Mouse (Mus musculus): ENCODE measurements around the gene Klhdc8a. TPM values are rescaled to one million over a fixed set of nuclear protein-coding genes. Genes with fewer than 3 reads are reported as not detected.
A peak's percentile ranks its signal among the peaks of the same experiment; 100 is the strongest.
"Not testable (repeated sequence)": the region's sequence is repeated elsewhere in the genome, so short reads cannot be mapped to it uniquely, and the experiment has no call there.

The Klhdc8a gene
- polyA plus RNA-seq, 1 experiment from 2014 or later: 1.2 TPM

- no peak overlapping the region for H3K9ac ChIP-seq
- H3K27ac ChIP-seq: no peak overlapping the region
- ATAC-seq: no peak
- H3K4me2 ChIP-seq: no peak overlapping the region
- H3K36me3 ChIP-seq (ENCODE audit: poor library complexity, severe bottlenecking): no peaks in the 10 kb centered on the region
- peaks cover 7% of the 10 kb centered on the region for H3K4me1 ChIP-seq
- no peaks in the 10 kb centered on the region for H3K27me3 ChIP-seq
- H3K9me3 ChIP-seq (replicated peaks): no peaks in the 10 kb centered on the region
- 78% methylated on average over 3 of the region's 3 CpGs for WGBS
- no peak overlapping the region for H3K4me3 ChIP-seq
Observed at GRCm38 (mm10) chr1:132276694-132277093, 21.7 kb upstream of the Klhdc8a start.

- WGBS: 75% methylated on average over 6 of the region's 6 CpGs
- no peak for ATAC-seq
- H3K4me3 ChIP-seq: no peak overlapping the region
Observed at GRCm38 (mm10) chr1:132277124-132277523, 21.3 kb upstream of the Klhdc8a start.

GRCm38 (mm10) chr1:132280636-132281035 is 17.8 kb upstream of the Klhdc8a start:
- H3K4me1 ChIP-seq: peaks cover 25% of the 10 kb centered on the region
- H3K4me2 ChIP-seq; H3K9ac ChIP-seq; ATAC-seq; H3K27ac ChIP-seq; H3K27me3 ChIP-seq; H3K36me3 ChIP-seq (ENCODE audit: poor library complexity, severe bottlenecking); H3K4me3 ChIP-seq; H3K9me3 ChIP-seq (replicated peaks): not testable (repeated sequence)
- 70% methylated on average over 6 of the region's 6 CpGs for WGBS

More at GRCm38 (mm10) chr1:132277124-132277523, 21.3 kb upstream of the Klhdc8a start:
- peaks cover 11% of the 10 kb centered on the region for H3K4me1 ChIP-seq
- no peaks in the 10 kb centered on the region for H3K27me3 ChIP-seq
- H3K4me2 ChIP-seq: no peak overlapping the region
- H3K36me3 ChIP-seq (ENCODE audit: poor library complexity, severe bottlenecking): no peaks in the 10 kb centered on the region
- no peak overlapping the region for H3K9ac ChIP-seq
- H3K27ac ChIP-seq: no peak overlapping the region
- no peaks in the 10 kb centered on the region for H3K9me3 ChIP-seq (replicated peaks)

GRCm38 (mm10) chr1:132281523-132282176 is 16.8 kb upstream of the Klhdc8a start:
- WGBS: 2% methylated on average over 8 of the region's 8 CpGs
- Histone ChIP-seq H3K9me3 (replicated peaks) (no peaks in the 10 kb centered on the region), H3K4me2 (peak overlapping the region; percentile 8; the same call in 1 of the 2 replicates), H3K9ac (no peak overlapping the region), H3K27ac (peak overlapping the region; percentile 45), H3K36me3 (ENCODE audit: poor library complexity, severe bottlenecking) (no peaks in the 10 kb centered on the region), H3K27me3 (0 out of 2 replicates have a peak, but pooled peaks cover 2% of the 10 kb centered on the region), H3K4me3 (no peak overlapping the region), H3K4me1 (peaks cover 25% of the 10 kb centered on the region)
- ATAC-seq: peak; percentile 38

GRCm38 (mm10) chr1:132282177-132282536 is 16.3 kb upstream of the Klhdc8a start:
- Histone ChIP-seq H3K36me3 (ENCODE audit: poor library complexity, severe bottlenecking) (no peaks in the 10 kb centered on the region), H3K27ac (peak overlapping the region; percentile 45), H3K4me2 (peak overlapping the region; percentile 8; the same call in 1 of the 2 replicates), H3K27me3 (0 out of 2 replicates have a peak, but pooled peaks cover 2% of the 10 kb centered on the region), H3K4me1 (peaks cover 25% of the 10 kb centered on the region), H3K4me3 (no peak overlapping the region), H3K9me3 (replicated peaks) (no peaks in the 10 kb centered on the region), H3K9ac (no peak overlapping the region)
- WGBS: 82% methylated on average over 2 of the region's 2 CpGs
- no peak; the same call in 1 of the 2 replicates for ATAC-seq

GRCm38 (mm10) chr1:132283018-132283417 is 15.4 kb upstream of the Klhdc8a start:
- no peak overlapping the region for H3K9ac ChIP-seq
- no peak overlapping the region for H3K4me2 ChIP-seq
- peaks cover 33% of the 10 kb centered on the region for H3K4me1 ChIP-seq
- WGBS: 52% methylated on average over 13 of the region's 13 CpGs
- no peak overlapping the region for H3K4me3 ChIP-seq
- no peaks in the 10 kb centered on the region for H3K9me3 ChIP-seq (replicated peaks)
- peak overlapping the region; percentile 41 for H3K27ac ChIP-seq
- no peaks in the 10 kb centered on the region for H3K36me3 ChIP-seq (ENCODE audit: poor library complexity, severe bottlenecking)
- no peak for ATAC-seq
- 0 out of 2 replicates have a peak, but pooled peaks cover 2% of the 10 kb centered on the region for H3K27me3 ChIP-seq

- H3K4me1 ChIP-seq: peaks cover 63% of the 10 kb centered on the region
- no peaks in the 10 kb centered on the region for H3K36me3 ChIP-seq (ENCODE audit: poor library complexity, severe bottlenecking)
- H3K4me2 ChIP-seq: no peak overlapping the region
- no peak overlapping the region for H3K9ac ChIP-seq
- WGBS: 81% methylated on average over 1 of the region's 1 CpGs
- no peak for ATAC-seq
- H3K27me3 ChIP-seq: 0 out of 2 replicates have a peak, but pooled peaks cover 2% of the 10 kb centered on the region
- H3K9me3 ChIP-seq (replicated peaks): no peaks in the 10 kb centered on the region
- H3K27ac ChIP-seq: no peak overlapping the region
- no peak overlapping the region for H3K4me3 ChIP-seq
Observed at GRCm38 (mm10) chr1:132286735-132287134, 11.7 kb upstream of the Klhdc8a start.

GRCm38 (mm10) chr1:132287445-132287844 is 11.0 kb upstream of the Klhdc8a start:
- no peak for ATAC-seq
- 66% methylated on average over 2 of the region's 2 CpGs for WGBS

GRCm38 (mm10) chr1:132287991-132288451 is 10.4 kb upstream of the Klhdc8a start:
- Histone ChIP-seq H3K27me3 (0 out of 2 replicates have a peak, but pooled peaks cover 2% of the 10 kb centered on the region), H3K4me2 (no peak overlapping the region), H3K27ac (no peak overlapping the region), H3K36me3 (ENCODE audit: poor library complexity, severe bottlenecking) (no peaks in the 10 kb centered on the region), H3K4me3 (no peak overlapping the region), H3K9me3 (replicated peaks) (no peaks in the 10 kb centered on the region), H3K9ac (no peak overlapping the region), H3K4me1 (peaks cover 63% of the 10 kb centered on the region)
- peak; percentile 32; the same call in 1 of the 2 replicates for ATAC-seq
- 9% methylated on average over 11 of the region's 11 CpGs for WGBS

More at GRCm38 (mm10) chr1:132287445-132287844, 11.0 kb upstream of the Klhdc8a start:
- Histone ChIP-seq H3K36me3 (ENCODE audit: poor library complexity, severe bottlenecking) (no peaks in the 10 kb centered on the region), H3K4me1 (peaks cover 63% of the 10 kb centered on the region), H3K9me3 (replicated peaks) (no peaks in the 10 kb centered on the region), H3K27ac (no peak overlapping the region), H3K27me3 (0 out of 2 replicates have a peak, but pooled peaks cover 2% of the 10 kb centered on the region), H3K4me2 (no peak overlapping the region), H3K9ac (no peak overlapping the region), H3K4me3 (no peak overlapping the region)

GRCm38 (mm10) chr1:132289965-132290364 is 8.5 kb upstream of the Klhdc8a start:
- peak overlapping the region; percentile 82; the same call in 1 of the 2 replicates for H3K27ac ChIP-seq
- no peak overlapping the region for H3K4me3 ChIP-seq
- 70% methylated on average over 6 of the region's 6 CpGs for WGBS
- no peak overlapping the region for H3K4me2 ChIP-seq
- peak; percentile 8; the same call in 1 of the 2 replicates for ATAC-seq
- no peaks in the 10 kb centered on the region for H3K9me3 ChIP-seq (replicated peaks)
- H3K36me3 ChIP-seq (ENCODE audit: poor library complexity, severe bottlenecking): no peaks in the 10 kb centered on the region
- peaks cover 64% of the 10 kb centered on the region for H3K4me1 ChIP-seq
- H3K27me3 ChIP-seq: peaks cover 3% of the 10 kb centered on the region; the same call in 1 of the 2 replicates
- H3K9ac ChIP-seq: no peak overlapping the region

GRCm38 (mm10) chr1:132290921-132291675 is 7.3 kb upstream of the Klhdc8a start:
- Histone ChIP-seq H3K4me1 (peaks cover 72% of the 10 kb centered on the region), H3K27ac (peak overlapping the region; percentile 82), H3K4me3 (no peak overlapping the region), H3K4me2 (peak overlapping the region; percentile 34), H3K27me3 (peaks cover 6% of the 10 kb centered on the region; the same call in 1 of the 2 replicates), H3K36me3 (ENCODE audit: poor library complexity, severe bottlenecking) (no peaks in the 10 kb centered on the region), H3K9ac (0 out of 2 replicates have a peak overlapping the region, but pooled peaks have one; percentile 12), H3K9me3 (replicated peaks) (no peaks in the 10 kb centered on the region)
- ATAC-seq: peak; percentile 44
- 24% methylated on average over 11 of the region's 11 CpGs for WGBS

- peak overlapping the region; percentile 34 for H3K4me2 ChIP-seq
- no peak overlapping the region for H3K4me3 ChIP-seq
- H3K36me3 ChIP-seq (ENCODE audit: poor library complexity, severe bottlenecking): no peaks in the 10 kb centered on the region
- 20% methylated on average over 4 of the region's 4 CpGs for WGBS
- peak; percentile 42 for ATAC-seq
- peaks cover 74% of the 10 kb centered on the region for H3K4me1 ChIP-seq
- no peak overlapping the region for H3K9ac ChIP-seq
- H3K27me3 ChIP-seq: peaks cover 7% of the 10 kb centered on the region; the same call in 1 of the 2 replicates
- H3K27ac ChIP-seq: peak overlapping the region; percentile 82
- no peaks in the 10 kb centered on the region for H3K9me3 ChIP-seq (replicated peaks)
Observed at GRCm38 (mm10) chr1:132291706-132292105, 6.7 kb upstream of the Klhdc8a start.
